Mouse (Mus musculus) kidney, adult 2 months (tissue): ENCODE data around the gene Olfr250. TPM values are rescaled to one million over a fixed set of nuclear protein-coding genes. Genes with fewer than 3 reads are reported as not detected.
"Not testable (repeated sequence)": the region's sequence is repeated elsewhere in the genome, so short reads cannot be mapped to it uniquely, and the experiment has no call there.

ENCODE experiments used
- DNase-seq: peaks from one replicate; pipeline ENCODE4 v3.0.0; 2021
- H3K27ac ChIP-seq: fragments of 200-500 bp; 2 replicates; pipeline ENCODE4 v1.5.1; 2012; ENCODE audit warnings: low read depth, low read length, control low read depth, inconsistent platforms; ENCODE audit not compliant: insufficient read depth
- H3K27me3 ChIP-seq: fragments of 200-500 bp; replicated peaks from 2 replicates; pipeline ENCODE4 v1.6.1; 2012; ENCODE audit warnings: mild to moderate bottlenecking, moderate library complexity, low read length, inconsistent platforms; ENCODE audit not compliant: control insufficient read depth, insufficient read depth
- H3K36me3 ChIP-seq: fragments of 200-500 bp; 2 replicates; pipeline ENCODE4 v1.6.1; 2012; ENCODE audit warnings: mild to moderate bottlenecking, moderate library complexity, low read length, inconsistent platforms; ENCODE audit not compliant: control insufficient read depth, insufficient read depth
- H3K4me1 ChIP-seq: fragments of 200-500 bp; 2 replicates; pipeline ENCODE4 v1.6.1; 2011; ENCODE audit warnings: low read length; ENCODE audit not compliant: control insufficient read depth, insufficient read depth
- H3K4me3 ChIP-seq: fragments of 200-500 bp; 2 replicates; pipeline ENCODE4 v1.5.1; 2011; ENCODE audit warnings: mild to moderate bottlenecking, low read depth, low read length, control low read depth; ENCODE audit not compliant: insufficient read depth
- CTCF ChIP-seq: fragments of 200-500 bp; conservative IDR thresholded peaks from 2 replicates; pipeline ENCODE4 v1.5.1; 2011; ENCODE audit warnings: low read depth, mild to moderate bottlenecking, control low read depth, low read length, moderate library complexity, mixed read lengths; ENCODE audit not compliant: insufficient read depth, insufficient read length
- POLR2A ChIP-seq: fragments of 200-500 bp; IDR thresholded peaks from one replicate; pipeline ENCODE4 v1.6.1; 2011; ENCODE audit warnings: low read depth, low read length, control low read depth
- WGBS: fragments of 180-500 bp; shearing (Covaris S2); methylation state at CpG from one replicate; pipeline ENCODE4 v1.1.7; 2018; 5-methylcytosine and 5-hydroxymethylcytosine counted together
- polyA plus RNA-seq: library from polyadenylated mRNA; depleted of rRNA; stranded (reverse); fragments of >200 nt; gene quantifications from 2 replicates; pipeline ENCODE4 v1.2.3, GENCODE M21; 2012; rRNA removed

Gene Olfr250
- not detected in 2 replicates for polyA plus RNA-seq

- no peaks in the 10 kb centered on the region for H3K4me1 ChIP-seq
- TF ChIP-seq CTCF (no peak), POLR2A (no peak)
- H3K4me3 ChIP-seq, result no peak within 1 kb of the TSS
- DNase-seq, result no peak
- no peaks in the 10 kb centered on the region for H3K36me3 ChIP-seq
- no peaks in the 10 kb centered on the region for H3K27me3 ChIP-seq
- no peak within 1 kb of the TSS for H3K27ac ChIP-seq
- WGBS, result 84% methylated on average over 2 of the region's 2 CpGs
These were observed at the start of gene Olfr250 for GRCm38 (mm10) chr9:38366596-38366995. Olfr250 (plus strand) TSS chr9:38366896.

- TF ChIP-seq POLR2A (no peak), CTCF (no peak)
- no peak for DNase-seq
- 70% methylated on average over 3 of the region's 3 CpGs for WGBS
These were observed 37.9 kb upstream of the Olfr250 start, which contains the start of gene Olfr25 for GRCm38 (mm10) chr9:38328760-38329159. Olfr25 (plus strand) TSS chr9:38329060.

DNA sequence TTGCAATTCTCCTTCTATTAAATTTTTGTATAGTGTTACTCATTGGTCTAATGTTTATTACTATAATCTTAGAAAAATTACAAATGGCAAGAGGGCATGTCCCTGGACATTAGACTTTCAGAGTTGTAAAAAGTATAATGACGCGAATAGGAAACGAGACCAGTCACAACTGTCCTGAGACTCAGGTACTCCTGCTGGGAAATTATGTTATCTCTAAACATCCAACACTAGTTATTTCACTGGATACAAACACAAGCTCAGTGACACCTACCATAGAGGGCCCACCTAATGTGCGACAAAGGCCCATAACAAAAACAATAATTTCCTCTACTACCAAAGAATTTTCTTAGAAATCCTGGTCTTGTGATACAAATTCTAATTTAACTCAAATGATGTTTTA, 18.6 kb upstream of the Olfr250 start, which contains the start of gene Olfr898:
Gene Olfr898 (plus strand): TSS at position 301 of the 400 bp plus-strand sequence.
- Histone ChIP-seq H3K27ac (no peak within 1 kb of the TSS), H3K4me3 (no peak within 1 kb of the TSS), H3K27me3 (no peaks in the 10 kb centered on the region), H3K36me3 (no peaks in the 10 kb centered on the region), H3K4me1 (no peaks in the 10 kb centered on the region)
- 94% methylated on average over 4 of the region's 4 CpGs for WGBS
- DNase-seq, result no peak
- TF ChIP-seq POLR2A, result no peak
- TF ChIP-seq CTCF, result no peak

More at GRCm38 (mm10) chr9:38328760-38329159, 37.9 kb upstream of the Olfr250 start, which contains the start of gene Olfr25:
- H3K4me3 ChIP-seq, result no peak within 1 kb of the TSS
- no peaks in the 10 kb centered on the region for H3K36me3 ChIP-seq
- no peaks in the 10 kb centered on the region for H3K4me1 ChIP-seq
- no peaks in the 10 kb centered on the region for H3K27me3 ChIP-seq
- no peak within 1 kb of the TSS for H3K27ac ChIP-seq

- H3K27ac ChIP-seq, result no peak within 1 kb of the TSS
- TF ChIP-seq POLR2A, result no peak
- no peak for TF ChIP-seq CTCF
- no peaks in the 10 kb centered on the region for H3K4me1 ChIP-seq
- H3K4me3 ChIP-seq, result no peak within 1 kb of the TSS
- no peaks in the 10 kb centered on the region for H3K36me3 ChIP-seq
- no peak for DNase-seq
- WGBS, result 54% methylated on average over 2 of the region's 2 CpGs
- no peaks in the 10 kb centered on the region for H3K27me3 ChIP-seq
These were observed 10.1 kb downstream of the Olfr250 start, which contains the start of gene Olfr251 for GRCm38 (mm10) chr9:38376786-38377185. Olfr251 (plus strand) TSS chr9:38377086.

DNA sequence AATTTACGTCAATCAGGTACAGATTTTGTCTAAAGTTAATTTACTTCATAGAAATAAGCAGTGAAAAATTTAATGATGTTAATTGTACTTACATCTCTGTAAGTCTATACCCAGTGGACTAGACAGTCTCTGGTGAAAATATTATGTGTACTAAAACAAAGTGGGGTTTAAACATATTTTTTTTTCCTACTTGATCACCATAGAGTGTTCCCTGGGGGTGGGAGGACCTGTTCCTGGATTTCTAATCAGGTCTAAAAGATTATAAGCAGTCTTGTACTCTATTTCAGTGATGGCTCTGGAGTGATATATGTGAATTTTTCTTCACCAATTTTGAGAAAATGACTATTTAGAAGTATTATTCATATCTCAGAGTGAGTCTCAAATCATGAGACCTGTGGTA, 34.7 kb downstream of the Olfr250 start, which contains the start of gene Olfr147:
Gene Olfr147 (plus strand): TSS at position 301 of the 400 bp plus-strand sequence.
- TF ChIP-seq CTCF, result no peak
- no peak for TF ChIP-seq POLR2A
- Histone ChIP-seq H3K27ac (no peak within 1 kb of the TSS), H3K36me3 (no peaks in the 10 kb centered on the region), H3K4me1 (no peaks in the 10 kb centered on the region), H3K27me3 (no peaks in the 10 kb centered on the region), H3K4me3 (no peak within 1 kb of the TSS)
- no peak for DNase-seq
- WGBS, result 74% methylated on average over 1 of the region's 1 CpGs

- 86% methylated on average over 3 of the region's 3 CpGs for WGBS
- H3K4me3 ChIP-seq, H3K4me1 ChIP-seq, H3K27me3 ChIP-seq, DNase-seq, H3K27ac ChIP-seq, H3K36me3 ChIP-seq: not testable (repeated sequence)
These were observed 40.8 kb downstream of the Olfr250 start for GRCm38 (mm10) chr9:38407502-38407901.

DNA sequence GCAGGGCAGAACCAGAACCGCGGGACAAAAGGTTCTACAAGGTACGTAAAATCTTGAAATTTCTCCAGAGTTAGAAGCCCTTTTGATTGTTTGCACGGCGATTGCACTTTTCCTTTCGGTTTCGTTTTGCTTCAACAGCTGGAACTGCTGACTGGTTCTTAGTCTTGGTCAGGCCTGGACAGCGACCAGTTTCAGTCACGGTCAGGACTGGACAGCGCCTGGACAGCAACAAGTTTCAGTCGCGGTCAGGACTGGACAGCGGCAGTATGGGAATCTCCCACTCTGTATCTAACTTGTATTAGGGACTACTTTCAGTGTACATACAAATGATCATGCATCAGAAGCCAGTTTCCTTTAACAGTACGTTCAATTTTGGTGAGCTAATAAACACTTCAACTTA, 46.8 kb downstream of the Olfr250 start:
- not testable (repeated sequence) for H3K27me3 ChIP-seq, H3K36me3 ChIP-seq, H3K27ac ChIP-seq, H3K4me3 ChIP-seq, DNase-seq, H3K4me1 ChIP-seq
- 88% methylated on average over 14 of the region's 14 CpGs for WGBS

Other genes starting within 250 kb of the Olfr250 start
- not detected in 2 replicates for gene Olfr890, start 224.4 kb upstream of the Olfr250 start, polyA plus RNA-seq
- not detected in 2 replicates for gene Olfr891, start 186.1 kb upstream of the Olfr250 start, polyA plus RNA-seq
- gene Olfr893, start 158.5 kb upstream of the Olfr250 start, polyA plus RNA-seq, result not detected in 2 replicates
- not detected in 2 replicates for gene Olfr894, start 148.8 kb upstream of the Olfr250 start, polyA plus RNA-seq
- gene Olfr143, start 114.1 kb upstream of the Olfr250 start, polyA plus RNA-seq, result not detected in 2 replicates
- gene Olfr895, start 99.0 kb upstream of the Olfr250 start, polyA plus RNA-seq, result not detected in 2 replicates
- not detected in 2 replicates for gene Olfr896-ps1, start 75.8 kb upstream of the Olfr250 start, polyA plus RNA-seq
- not detected in 2 replicates for gene Olfr25, start 37.8 kb upstream of the Olfr250 start, polyA plus RNA-seq
- not detected in 2 replicates for gene Olfr898, start 18.5 kb upstream of the Olfr250 start, polyA plus RNA-seq
- gene Olfr251, start 10.2 kb downstream of the Olfr250 start, polyA plus RNA-seq, result not detected in 2 replicates
- gene Olfr147, start 34.8 kb downstream of the Olfr250 start, polyA plus RNA-seq, result not detected in 2 replicates
- gene Olfr901, start 62.6 kb downstream of the Olfr250 start, polyA plus RNA-seq, result not detected in 2 replicates
- gene Olfr902, start 80.8 kb downstream of the Olfr250 start, polyA plus RNA-seq, result not detected in 2 replicates
- gene Olfr904, start 96.2 kb downstream of the Olfr250 start, polyA plus RNA-seq, result not detected in 2 replicates
- gene Olfr905, start 104.2 kb downstream of the Olfr250 start, polyA plus RNA-seq, result not detected in 2 replicates
- gene Olfr906, start 120.2 kb downstream of the Olfr250 start, polyA plus RNA-seq, result not detected in 2 replicates
- gene Olfr907, start 128.9 kb downstream of the Olfr250 start, polyA plus RNA-seq, result not detected in 2 replicates
- gene Olfr911-ps1, start 154.7 kb downstream of the Olfr250 start, polyA plus RNA-seq, result not detected in 2 replicates
- not detected in 2 replicates for gene Olfr910, start 171.0 kb downstream of the Olfr250 start, polyA plus RNA-seq
- gene Olfr912, start 213.3 kb downstream of the Olfr250 start, polyA plus RNA-seq, result not detected in 2 replicates
- not detected in 2 replicates for gene Olfr913, start 225.9 kb downstream of the Olfr250 start, polyA plus RNA-seq
- gene Olfr914, start 238.2 kb downstream of the Olfr250 start, polyA plus RNA-seq, result not detected in 2 replicates